Comparison of ENCODE assay signal across 20 mouse cellular contexts in genomic region chr5:77112066-77112465, GRCm38 (mm10). TPM values are rescaled to one million over a fixed set of nuclear protein-coding genes. Genes with fewer than 3 reads are reported as not detected.
DNase-seq lines count a peak whose midpoint lies in the region; ATAC-seq and TF ChIP-seq lines count a peak whose summit lies in the region.
"Had no signal": no experiment of that assay in that cellular context is flagged by ENCODE, and none has a peak within 500 bp of the region (broad histone marks: within the 10 kb centered on the region; RNA-seq: fewer than 3 reads in every experiment).

No protein-coding gene starts in this region.

- H3K27ac ChIP-seq in heart, embryonic 13.5 days (replicated peaks), result peak overlapping the region; percentile 58
- H3K27ac ChIP-seq: forebrain, embryonic 10.5 days; hindbrain, embryonic 13.5 days; liver, embryonic 13.5 days; lung, embryonic 15.5 days had no signal

- peak overlapping the region; percentile 69 for H3K4me2 ChIP-seq in heart, embryonic 13.5 days
- H3K4me2 ChIP-seq: liver, embryonic 13.5 days; lung, embryonic 15.5 days had no signal

- no peaks in the 10 kb centered on the region for H3K9me3 ChIP-seq in heart, embryonic 13.5 days
- H3K9me3 ChIP-seq: forebrain, embryonic 10.5 days; G1E; hindbrain, embryonic 13.5 days; liver, embryonic 13.5 days; lung, embryonic 15.5 days; megakaryocyte, embryonic 14.5 days had no signal

- TF ChIP-seq CTCF in lung, adult 2 months (IDR thresholded peaks at IDR 0.05; ENCODE audit: insufficient read depth, low read length), result no peak

- peak overlapping the region; percentile 77 for H3K9ac ChIP-seq in heart, embryonic 13.5 days
- H3K9ac ChIP-seq: forebrain, postnatal 0 days; hindbrain, embryonic 13.5 days; liver, embryonic 13.5 days; lung, embryonic 15.5 days had no signal

- WGBS in heart, embryonic 13.5 days, result 50% methylated on average over 2 of the region's 2 CpGs
- WGBS in lung, adult 2 months, result 59% methylated on average over 2 of the region's 2 CpGs

- H3K4me1 ChIP-seq in heart, embryonic 13.5 days, result peaks cover 34% of the 10 kb centered on the region
- H3K4me1 ChIP-seq in lung, adult 2 months (ENCODE audit: control insufficient read depth, insufficient read depth, low read length), result peaks cover 17% of the 10 kb centered on the region
- H3K4me1 ChIP-seq: liver, embryonic 13.5 days; megakaryocyte, embryonic 14.5 days had no signal

- peak; percentile 22 for DNase-seq in cerebellum, adult 9-11 months
- no peak for DNase-seq in cerebellum, adult 9-10 months
- no peak for DNase-seq in heart, adult 8-10 months (ENCODE audit: low spot score)
- peak; percentile 37 for DNase-seq in lung, adult 2 months
- no peak for DNase-seq in lung, postnatal 25 days (ENCODE audit: low spot score)
- DNase-seq in cerebellum, postnatal 36 days, result peak; percentile 24 to 37
- DNase-seq in spleen, adult 18-20 months, result no peak
- DNase-seq: adrenal gland, postnatal 14 days; forebrain, postnatal 0 days; gastrocnemius, postnatal 36 days; liver, embryonic 13.5 days; midbrain, embryonic 14.5 days; right cerebral cortex, adult 18-20 months; thymus, postnatal 14 days had no signal

- TF ChIP-seq POLR2A in lung, adult 2 months (IDR thresholded peaks at IDR 0.05; ENCODE audit: borderline replicate concordance, extremely low read depth, low read depth, low read length), result no peak

- H3K27me3 ChIP-seq in heart, embryonic 13.5 days (replicated peaks), result no peaks in the 10 kb centered on the region
- H3K27me3 ChIP-seq: lung, embryonic 15.5 days had no signal

- H3K36me3 ChIP-seq in heart, embryonic 13.5 days, result peaks cover 17% of the 10 kb centered on the region
- H3K36me3 ChIP-seq: forebrain, embryonic 10.5 days; G1E; hindbrain, embryonic 13.5 days; liver, embryonic 13.5 days; lung, embryonic 15.5 days had no signal

- ATAC-seq in heart, embryonic 13.5 days (ENCODE audit: extremely low read depth, insufficient number of reproducible peaks, low FRiP score, low TSS enrichment), result no peak
- ATAC-seq: forebrain, postnatal 0 days had no signal

- peak overlapping the region; percentile 43 for H3K4me3 ChIP-seq in heart, embryonic 13.5 days
- H3K4me3 ChIP-seq in lung, adult 2 months (replicated peaks; ENCODE audit: extremely low read depth, low read depth, low read length), result peak overlapping the region; percentile 49
- H3K4me3 ChIP-seq: forebrain, embryonic 10.5 days; hindbrain, embryonic 13.5 days; liver, embryonic 13.5 days; lung, embryonic 15.5 days; megakaryocyte, embryonic 14.5 days had no signal

RNA-seq across cellular contexts. Expression of gene Hopx, which starts 2.9 kb away (rescaled TPM):
- polyA plus RNA-seq in heart, embryonic 13.5 days (2015; fragmentation: Nextera tagmentation; extraction: Ambion mirVana), result 12.6 and 16.4 TPM in 2 replicates
- total RNA-seq in heart, adult 8-10 months (2022), result 100 to 1,000 TPM; 354 to 475 (median 429) TPM
- polyA plus RNA-seq in lung, adult 2 months (2012; rRNA removed), result 592 and 698 TPM in 2 replicates
- total RNA-seq: G1E had no signal
- polyA plus RNA-seq: G1E had no signal

Comparison
In these comparisons a context has a peak if more than half of its experiments do, and no peak if none do; other contexts are left out.
1. DNase-seq: peak in cerebellum, adult 9-11 months (single experiment), lung, adult 2 months (single experiment) and cerebellum, postnatal 36 days (2 of 2); none in cerebellum, adult 9-10 months (single experiment), heart, adult 8-10 months (single experiment), lung, postnatal 25 days (single experiment) and spleen, adult 18-20 months (0 of 2).
2. RNA of gene Hopx, which starts 2.9 kb away (polyA plus RNA-seq): 592 to 698 TPM in lung, adult 2 months; 12.6 to 16.4 TPM in heart, embryonic 13.5 days; every median in the first group is over 10 times any median in the second.